Mouse (Mus musculus): ENCODE results near the gene Slc16a8.

- TF ChIP-seq CTCF (IDR thresholded peaks at IDR 0.05; ENCODE audit: extremely low read depth, insufficient read depth, insufficient read length, insufficient replicate concordance): no peak
- no peak for TF ChIP-seq POLR2A (IDR thresholded peaks at IDR 0.05; ENCODE audit: low read depth, low read length)
Measured at GRCm38 (mm10) chr15:79208758-79209439, 45.7 kb downstream of the Slc16a8 start.
